Mouse (Mus musculus) frontal cortex, postnatal 10 days (tissue): ENCODE results near the gene Uqcc2.

Experiments
- DNase-seq, 2 experiments: peaks; one replicate each; pipeline ENCODE4 v3.0.0; 2022; ENCODE audit warnings: low spot score in 2 of 2, mixed read lengths in 1 of 2

The Uqcc2 gene

GRCm38 (mm10) chr17:27154881-27155280 is 21.2 kb upstream of the Uqcc2 start:
- no peak for DNase-seq

GRCm38 (mm10) chr17:27154256-27154655 is 20.5 kb upstream of the Uqcc2 start:
- no peak for DNase-seq

GRCm38 (mm10) chr17:27153773-27154193 is 20.1 kb upstream of the Uqcc2 start:
- no peak for DNase-seq

GRCm38 (mm10) chr17:27152976-27153723 is 19.4 kb upstream of the Uqcc2 start:
- no peak for DNase-seq

GRCm38 (mm10) chr17:27151411-27151810 is 17.7 kb upstream of the Uqcc2 start:
- no peak for DNase-seq

- DNase-seq = no peak
Observed at GRCm38 (mm10) chr17:27150871-27151270, 17.2 kb upstream of the Uqcc2 start.

- DNase-seq = no peak
Observed at GRCm38 (mm10) chr17:27146323-27146923, 12.7 kb upstream of the Uqcc2 start.

GRCm38 (mm10) chr17:27144152-27144551 is 10.4 kb upstream of the Uqcc2 start:
- DNase-seq = no peak

GRCm38 (mm10) chr17:27141971-27142450 is 8.3 kb upstream of the Uqcc2 start:
- no peak for DNase-seq

GRCm38 (mm10) chr17:27140262-27140661 is 6.5 kb upstream of the Uqcc2 start:
- DNase-seq = no peak

- peak in 1 of 2 experiments; percentile 7 for DNase-seq
Observed at GRCm38 (mm10) chr17:27139304-27139703, 5.6 kb upstream of the Uqcc2 start.

GRCm38 (mm10) chr17:27138396-27138795 is 4.7 kb upstream of the Uqcc2 start:
- DNase-seq = no peak

GRCm38 (mm10) chr17:27134715-27135114 is 999 bp upstream of the Uqcc2 start:
- DNase-seq = no peak

- DNase-seq = no peak
Observed at GRCm38 (mm10) chr17:27134187-27134586, 471 bp upstream of the Uqcc2 start.

- no peak for DNase-seq
Observed at GRCm38 (mm10) chr17:27132238-27132637, 1.5 kb downstream of the Uqcc2 start.

GRCm38 (mm10) chr17:27131240-27131665 is 2.5 kb downstream of the Uqcc2 start:
- DNase-seq = no peak

GRCm38 (mm10) chr17:27130246-27130645 is 3.5 kb downstream of the Uqcc2 start:
- DNase-seq = no peak

GRCm38 (mm10) chr17:27129819-27130218 is 3.9 kb downstream of the Uqcc2 start:
- no peak for DNase-seq

- DNase-seq = no peak
Observed at GRCm38 (mm10) chr17:27129291-27129690, 4.4 kb downstream of the Uqcc2 start.

- DNase-seq = no peak
Observed at GRCm38 (mm10) chr17:27128189-27128588, 5.5 kb downstream of the Uqcc2 start.

- DNase-seq = no peak
Observed at GRCm38 (mm10) chr17:27126974-27127373, 6.7 kb downstream of the Uqcc2 start.

GRCm38 (mm10) chr17:27125669-27126202 is 8.0 kb downstream of the Uqcc2 start:
- DNase-seq = no peak

- peak; percentile 53 to 62 for DNase-seq
Observed at GRCm38 (mm10) chr17:27125185-27125584, 8.5 kb downstream of the Uqcc2 start.
